25 mouse cellular contexts compared by ENCODE assay signal in genomic region chr5:43300076-43300475, GRCm38 (mm10).
A peak's percentile ranks its signal among the peaks of the same experiment; 100 is the strongest.
DNase-seq lines count a peak whose midpoint lies in the region; ATAC-seq and TF ChIP-seq lines count a peak whose summit lies in the region.
"Had no signal": no experiment of that assay in that cellular context is flagged by ENCODE, and none has a peak within 500 bp of the region (broad histone marks: within the 10 kb centered on the region; RNA-seq: fewer than 3 reads in every experiment).

No protein-coding gene starts in this region.

- H3K4me3 ChIP-seq in lung, embryonic 14.5 days (ENCODE audit: low read depth, low read length), result no peak overlapping the region
- H3K4me3 ChIP-seq: embryonic facial prominence, embryonic 13.5 days; embryonic facial prominence, embryonic 15.5 days; erythroblast, embryonic 14.5 days; forebrain, embryonic 13.5 days; forebrain, embryonic 15.5 days had no signal

- ATAC-seq in lung, embryonic 14.5 days (ENCODE audit: insufficient read depth), result no peak
- ATAC-seq in megakaryocyte progenitor cell, adult 5-6 weeks (replicated peaks; ENCODE audit: poor library complexity), result 0 out of 2 replicates have a peak, but pooled peaks have one; percentile 16
- ATAC-seq: CD4-positive, CD25-positive, alpha-beta regulatory T cell, adult 4 months; forebrain, embryonic 13.5 days; forebrain, embryonic 15.5 days; forebrain, postnatal 0 days had no signal

- H3K27ac ChIP-seq in lung, embryonic 14.5 days (ENCODE audit: low read depth), result no peak overlapping the region
- H3K27ac ChIP-seq: embryonic facial prominence, embryonic 13.5 days; embryonic facial prominence, embryonic 15.5 days; forebrain, embryonic 13.5 days; forebrain, embryonic 15.5 days had no signal

- no peaks in the 10 kb centered on the region for H3K27me3 ChIP-seq in lung, embryonic 14.5 days (ENCODE audit: insufficient read depth, low read length)
- H3K27me3 ChIP-seq: CH12.LX; embryonic facial prominence, embryonic 13.5 days; embryonic facial prominence, embryonic 15.5 days; forebrain, embryonic 13.5 days; forebrain, embryonic 15.5 days had no signal

- peak; percentile 28 for DNase-seq in adrenal gland, postnatal 10 days
- DNase-seq in adrenal gland, postnatal 4 days (ENCODE audit: low spot score in 2 of 2), result no peak
- DNase-seq in lung, embryonic 14.5 days, result peak; percentile 31
- DNase-seq in lung, adult 18-20 months, result no peak
- peak; percentile 59 for DNase-seq in fat pad, adult 2 months (ENCODE audit: extremely low read depth, low read depth, low spot score)
- DNase-seq in heart, adult 18-20 months, result no peak
- DNase-seq in heart, adult 9 months (ENCODE audit: low spot score in 2 of 2), result no peak
- DNase-seq: adrenal gland, adult 8-10 months; adrenal gland, postnatal 25 days; B cell, adult 2 months; cerebellum, adult 11-12 months; cerebellum, adult 2 months; cerebellum, adult 9-10 months; cerebellum, postnatal 10 days; cerebellum, postnatal 25 days; forebrain, postnatal 0 days had no signal

- no peaks in the 10 kb centered on the region for H3K9me3 ChIP-seq in lung, embryonic 14.5 days (ENCODE audit: low read depth, low read length)
- H3K9me3 ChIP-seq: embryonic facial prominence, embryonic 13.5 days; embryonic facial prominence, embryonic 15.5 days; forebrain, embryonic 13.5 days; forebrain, embryonic 15.5 days; G1E had no signal

- no peak for TF ChIP-seq CTCF in lung, embryonic 14.5 days (IDR thresholded peaks at IDR 0.05; ENCODE audit: low read depth)

- H3K4me1 ChIP-seq in lung, embryonic 14.5 days (ENCODE audit: insufficient read depth), result no peaks in the 10 kb centered on the region
- H3K4me1 ChIP-seq: embryonic facial prominence, embryonic 13.5 days; embryonic facial prominence, embryonic 15.5 days; forebrain, embryonic 13.5 days; forebrain, embryonic 15.5 days had no signal

- WGBS in lung, embryonic 14.5 days, result 86% methylated on average over 5 of the region's 5 CpGs

- H3K9ac ChIP-seq in lung, embryonic 14.5 days, result no peak overlapping the region
- H3K9ac ChIP-seq: embryonic facial prominence, embryonic 13.5 days; embryonic facial prominence, embryonic 15.5 days; forebrain, embryonic 13.5 days; forebrain, embryonic 15.5 days; forebrain, postnatal 0 days had no signal

- no peak overlapping the region for H3K4me2 ChIP-seq in lung, embryonic 14.5 days
- H3K4me2 ChIP-seq: embryonic facial prominence, embryonic 13.5 days; embryonic facial prominence, embryonic 15.5 days; forebrain, embryonic 13.5 days; forebrain, embryonic 15.5 days had no signal

- no peaks in the 10 kb centered on the region for H3K36me3 ChIP-seq in lung, embryonic 14.5 days (ENCODE audit: insufficient read depth)
- H3K36me3 ChIP-seq: embryonic facial prominence, embryonic 13.5 days; embryonic facial prominence, embryonic 15.5 days; forebrain, embryonic 15.5 days; G1E had no signal

Comparison
In these comparisons a context has a peak if more than half of its experiments do, and no peak if none do; other contexts are left out.
1. DNase-seq: peak in adrenal gland, postnatal 10 days (single experiment), lung, embryonic 14.5 days (single experiment) and fat pad, adult 2 months (single experiment); none in adrenal gland, postnatal 4 days (0 of 2), lung, adult 18-20 months (0 of 2), heart, adult 18-20 months (0 of 2) and heart, adult 9 months (0 of 2).